Mouse (Mus musculus) hindbrain, embryonic 15.5 days (tissue): ENCODE measurements around the gene Fetub. TPM values are rescaled to one million over a fixed set of nuclear protein-coding genes. Genes with fewer than 3 reads are reported as not detected.

ENCODE experiments used
- ATAC-seq: fragments of 200-750 bp; cut with Nextera tagmentation; 2 replicates; pipeline ENCODE4 v1.8.0; 2017; ENCODE audit warnings: low read depth, moderate number of reproducible peaks, moderate TSS enrichment; ENCODE audit not compliant: low FRiP score
- H3K27ac ChIP-seq: fragments of 300-500 bp; sonication (generic); replicated peaks from 2 replicates; pipeline ENCODE4 v1.5.1; 2015; ENCODE audit warnings: mild to moderate bottlenecking, inconsistent platforms
- H3K27me3 ChIP-seq: fragments of 300-500 bp; sonication (generic); 2 replicates; pipeline ENCODE4 v1.6.1; 2015; ENCODE audit warnings: control low read depth, inconsistent platforms
- H3K36me3 ChIP-seq: fragments of 300-500 bp; sonication (generic); 2 replicates; pipeline ENCODE4 v1.6.1; 2015; ENCODE audit warnings: control low read depth, inconsistent platforms
- H3K4me1 ChIP-seq: fragments of 300-500 bp; sonication (generic); replicated peaks from 2 replicates; pipeline ENCODE4 v1.6.1; 2015; ENCODE audit warnings: control low read depth, inconsistent platforms
- H3K4me2 ChIP-seq: fragments of 300-500 bp; sonication (generic); 2 replicates; pipeline ENCODE4 v1.6.1; 2015; ENCODE audit warnings: moderate library complexity, mild to moderate bottlenecking, inconsistent platforms
- H3K4me3 ChIP-seq: fragments of 300-500 bp; sonication (generic); 2 replicates; pipeline ENCODE4 v1.5.1; 2015; ENCODE audit warnings: mild to moderate bottlenecking, inconsistent platforms
- H3K9ac ChIP-seq: fragments of 300-500 bp; sonication (generic); 2 replicates; pipeline ENCODE4 v1.6.1; 2015; ENCODE audit warnings: inconsistent platforms
- H3K9me3 ChIP-seq: fragments of 300-500 bp; sonication (generic); 2 replicates; pipeline ENCODE4 v1.6.1; 2016; ENCODE audit warnings: control low read depth, inconsistent platforms
- WGBS: fragments of 180-500 bp; shearing (Covaris S2); methylation state at CpG from one replicate; pipeline ENCODE4 v1.1.7; 2015; 5-methylcytosine and 5-hydroxymethylcytosine counted together
- polyA plus RNA-seq: library from polyadenylated mRNA; unstranded; fragments of >200 nt; fragmentation: Nextera tagmentation; extraction: Ambion mirVana; gene quantifications from 2 replicates; pipeline ENCODE4 v1.2.1, GENCODE M21; 2015

The Fetub gene
- polyA plus RNA-seq, 1 experiment from 2014 or later, result not detected

GRCm38 (mm10) chr16:22947371-22947770 is 29.2 kb downstream of the Fetub start:
- H3K36me3 ChIP-seq, result no peaks in the 10 kb centered on the region
- no peak overlapping the region for H3K9ac ChIP-seq
- H3K4me2 ChIP-seq, result no peak overlapping the region
- H3K4me3 ChIP-seq, result no peak overlapping the region
- WGBS, result 84% methylated on average over 2 of the region's 2 CpGs
- H3K27ac ChIP-seq, result no peak overlapping the region
- no peaks in the 10 kb centered on the region for H3K4me1 ChIP-seq
- no peaks in the 10 kb centered on the region for H3K9me3 ChIP-seq
- no peak for ATAC-seq
- no peaks in the 10 kb centered on the region for H3K27me3 ChIP-seq

- no peaks in the 10 kb centered on the region for H3K36me3 ChIP-seq
- 93% methylated on average over 6 of the region's 6 CpGs for WGBS
- no peaks in the 10 kb centered on the region for H3K27me3 ChIP-seq
- no peak within 1 kb of the TSS for H3K27ac ChIP-seq
- no peak within 1 kb of the TSS for H3K4me3 ChIP-seq
- no peak within 1 kb of the TSS for H3K9ac ChIP-seq
- ATAC-seq, result no peak
- H3K9me3 ChIP-seq, result no peaks in the 10 kb centered on the region
- no peaks in the 10 kb centered on the region for H3K4me1 ChIP-seq
- no peak within 1 kb of the TSS for H3K4me2 ChIP-seq
Observed at GRCm38 (mm10) chr16:22950840-22951395, 32.8 kb downstream of the Fetub start, which contains the start of gene Hrg. Gene Hrg (plus strand): TSS chr16:22951072.

GRCm38 (mm10) chr16:22953069-22953468 is 34.9 kb downstream of the Fetub start:
- ATAC-seq, result no peak
- no peaks in the 10 kb centered on the region for H3K27me3 ChIP-seq
- no peak overlapping the region for H3K4me3 ChIP-seq
- WGBS, result 55% methylated on average over 4 of the region's 4 CpGs
- H3K4me1 ChIP-seq, result no peaks in the 10 kb centered on the region
- H3K9me3 ChIP-seq, result no peaks in the 10 kb centered on the region
- no peak overlapping the region for H3K4me2 ChIP-seq
- H3K27ac ChIP-seq, result no peak overlapping the region
- no peaks in the 10 kb centered on the region for H3K36me3 ChIP-seq
- no peak overlapping the region for H3K9ac ChIP-seq

GRCm38 (mm10) chr16:22955397-22956084 is 37.4 kb downstream of the Fetub start:
- H3K4me2 ChIP-seq, result 0 out of 2 replicates have a peak overlapping the region, but pooled peaks have one; percentile 0
- ATAC-seq, result peak; percentile 15; the same call in 1 of the 2 replicates
- H3K27me3 ChIP-seq, result no peaks in the 10 kb centered on the region
- H3K36me3 ChIP-seq, result no peaks in the 10 kb centered on the region
- no peak overlapping the region for H3K27ac ChIP-seq
- no peaks in the 10 kb centered on the region for H3K9me3 ChIP-seq
- H3K4me3 ChIP-seq, result no peak overlapping the region
- 39% methylated on average over 13 of the region's 13 CpGs for WGBS
- H3K9ac ChIP-seq, result no peak overlapping the region
- H3K4me1 ChIP-seq, result no peaks in the 10 kb centered on the region

- H3K4me3 ChIP-seq, result no peak overlapping the region
- H3K36me3 ChIP-seq, result no peaks in the 10 kb centered on the region
- H3K27me3 ChIP-seq, result no peaks in the 10 kb centered on the region
- 0 out of 2 replicates have a peak, but pooled peaks have one; percentile 61 for ATAC-seq
- H3K9me3 ChIP-seq, result no peaks in the 10 kb centered on the region
- H3K4me1 ChIP-seq, result no peaks in the 10 kb centered on the region
- WGBS, result 64% methylated on average over 11 of the region's 11 CpGs
- no peak overlapping the region for H3K27ac ChIP-seq
- no peak overlapping the region for H3K9ac ChIP-seq
- H3K4me2 ChIP-seq, result 0 out of 2 replicates have a peak overlapping the region, but pooled peaks have one; percentile 0
Observed at GRCm38 (mm10) chr16:22956085-22956439, 37.9 kb downstream of the Fetub start.

- Histone ChIP-seq H3K4me3 (no peak overlapping the region), H3K27me3 (no peaks in the 10 kb centered on the region), H3K27ac (no peak overlapping the region), H3K4me2 (no peak overlapping the region), H3K4me1 (no peaks in the 10 kb centered on the region), H3K36me3 (no peaks in the 10 kb centered on the region), H3K9me3 (no peaks in the 10 kb centered on the region), H3K9ac (no peak overlapping the region)
- no peak for ATAC-seq
- 97% methylated on average over 8 of the region's 8 CpGs for WGBS
Observed at GRCm38 (mm10) chr16:22961073-22961472, 42.9 kb downstream of the Fetub start.

- H3K27me3 ChIP-seq, result no peaks in the 10 kb centered on the region
- H3K4me1 ChIP-seq, result no peaks in the 10 kb centered on the region
- H3K36me3 ChIP-seq, result no peaks in the 10 kb centered on the region
- H3K9ac ChIP-seq, result no peak overlapping the region
- no peak for ATAC-seq
- no peak overlapping the region for H3K4me2 ChIP-seq
- WGBS, result 84% methylated on average over 5 of the region's 5 CpGs
- no peak overlapping the region for H3K4me3 ChIP-seq
- H3K27ac ChIP-seq, result no peak overlapping the region
- H3K9me3 ChIP-seq, result no peaks in the 10 kb centered on the region
Observed at GRCm38 (mm10) chr16:22962256-22962655, 44.1 kb downstream of the Fetub start.

- Histone ChIP-seq H3K4me1 (no peaks in the 10 kb centered on the region), H3K4me2 (no peak overlapping the region)
- ATAC-seq, result no peak
Observed at GRCm38 (mm10) chr16:22963293-22963692, 45.2 kb downstream of the Fetub start.

GRCm38 (mm10) chr16:22967383-22968030 is 49.4 kb downstream of the Fetub start:
- Histone ChIP-seq H3K36me3 (no peaks in the 10 kb centered on the region), H3K27ac (no peak overlapping the region), H3K27me3 (no peaks in the 10 kb centered on the region), H3K9me3 (no peaks in the 10 kb centered on the region), H3K9ac (no peak overlapping the region), H3K4me2 (no peak overlapping the region), H3K4me1 (no peaks in the 10 kb centered on the region), H3K4me3 (no peak overlapping the region)
- ATAC-seq, result no peak
- WGBS, result 72% methylated on average over 1 of the region's 1 CpGs

More at GRCm38 (mm10) chr16:22963293-22963692, 45.2 kb downstream of the Fetub start:
- H3K36me3 ChIP-seq, result no peaks in the 10 kb centered on the region
- H3K9ac ChIP-seq, result no peak overlapping the region
- no peaks in the 10 kb centered on the region for H3K27me3 ChIP-seq
- H3K9me3 ChIP-seq, result no peaks in the 10 kb centered on the region
- H3K27ac ChIP-seq, result no peak overlapping the region
- no peak overlapping the region for H3K4me3 ChIP-seq

Other genes with a start within 250 kb of the Fetub start
- gene Crygs, start 106.8 kb upstream of the Fetub start, polyA plus RNA-seq, result not detected in 2 replicates
- gene Tbccd1, start 60.7 kb upstream of the Fetub start, polyA plus RNA-seq, result 19.6 and 24.8 TPM in 2 replicates
- gene Dnajb11, start 60.5 kb upstream of the Fetub start, polyA plus RNA-seq, result 100 and 103 TPM in 2 replicates
- 0.12 and 0.36 TPM in 2 replicates for gene Ahsg, start 27.1 kb upstream of the Fetub start, polyA plus RNA-seq
- not detected in 2 replicates for gene Hrg, start 32.7 kb downstream of the Fetub start, polyA plus RNA-seq
- gene Kng2, start 111.1 kb downstream of the Fetub start, polyA plus RNA-seq, result 0.14 TPM in 1 of 2 replicates, not detected in the other
- gene Kng1, start 139.5 kb downstream of the Fetub start, polyA plus RNA-seq, result 0.39 TPM in 1 of 2 replicates, not detected in the other
- gene Eif4a2, start 189.1 kb downstream of the Fetub start, polyA plus RNA-seq, result 323 and 324 TPM in 2 replicates
- 40.6 and 50.6 TPM in 2 replicates for gene Rfc4, start 209.4 kb downstream of the Fetub start, polyA plus RNA-seq
- not detected in 2 replicates for gene Adipoq, start 228.2 kb downstream of the Fetub start, polyA plus RNA-seq